Mouse (Mus musculus) forebrain, embryonic 11.5 days (tissue): ENCODE results near the gene Lats2. TPM values are rescaled to one million over a fixed set of nuclear protein-coding genes. Genes with fewer than 3 reads are reported as not detected.

Source experiments
- ATAC-seq: fragments of 200-750 bp; cut with Nextera tagmentation; replicated peaks from 2 replicates; pipeline ENCODE4 v1.8.0; 2017; ENCODE audit warnings: moderate TSS enrichment; ENCODE audit not compliant: low FRiP score
- DNase-seq: peaks from one replicate; pipeline ENCODE4 v3.0.0-alpha.2; 2017; ENCODE audit warnings: low spot score
- H3K27ac ChIP-seq: fragments of 300-500 bp; sonication (generic); 2 replicates; pipeline ENCODE4 v1.5.1; 2014; ENCODE audit warnings: low read depth, low read length
- H3K27me3 ChIP-seq: fragments of 300-500 bp; sonication (generic); 2 replicates; pipeline ENCODE4 v1.6.1; 2014; ENCODE audit warnings: mild to moderate bottlenecking, low read length, mixed read lengths; ENCODE audit not compliant: control insufficient read depth, insufficient read depth
- H3K36me3 ChIP-seq: fragments of 300-500 bp; sonication (generic); 2 replicates; pipeline ENCODE4 v1.6.1; 2014; ENCODE audit warnings: mild to moderate bottlenecking, low read length, moderate library complexity, mixed read lengths; ENCODE audit not compliant: control insufficient read depth, insufficient read depth
- H3K4me1 ChIP-seq: fragments of 300-500 bp; sonication (generic); replicated peaks from 2 replicates; pipeline ENCODE4 v1.6.1; 2014; ENCODE audit warnings: low read length, mixed read lengths; ENCODE audit not compliant: control insufficient read depth, insufficient read depth
- H3K4me2 ChIP-seq: fragments of 300-500 bp; sonication (generic); 2 replicates; pipeline ENCODE4 v1.6.1; 2014; ENCODE audit warnings: low read depth, mild to moderate bottlenecking, low read length, moderate library complexity, mixed read lengths; ENCODE audit not compliant: severe bottlenecking
- H3K4me3 ChIP-seq: fragments of 300-500 bp; sonication (generic); 2 replicates; pipeline ENCODE4 v1.5.1; 2014; ENCODE audit warnings: low read depth, low read length
- H3K9ac ChIP-seq: fragments of 300-500 bp; sonication (generic); 2 replicates; pipeline ENCODE4 v1.6.1; 2014; ENCODE audit warnings: low read length
- H3K9me3 ChIP-seq: fragments of 300-500 bp; sonication (generic); 2 replicates; pipeline ENCODE4 v1.6.1; 2016; ENCODE audit warnings: low read length, mixed read lengths; ENCODE audit not compliant: control insufficient read depth
- WGBS: fragments of 180-500 bp; shearing (Covaris S2); extraction: QIAGEN DNeasy Blood & Tissue Kit; methylation state at CpG from one replicate; pipeline ENCODE4 v1.1.7; 2014; 5-methylcytosine and 5-hydroxymethylcytosine counted together
- polyA plus RNA-seq: library from polyadenylated mRNA; unstranded; fragments of >200 nt; fragmentation: Nextera tagmentation; extraction: Ambion mirVana; gene quantifications from 2 replicates; pipeline ENCODE4 v1.2.1, GENCODE M21; 2014

Gene Lats2
- polyA plus RNA-seq, 1 experiment from 2014 or later, result 16.6 TPM

- DNase-seq (peak; percentile 40), ATAC-seq (no peak)
- H3K4me2 ChIP-seq, result no peak overlapping the region
- WGBS, result 63% methylated on average over 5 of the region's 5 CpGs
- H3K9ac ChIP-seq, result no peak overlapping the region
- no peak overlapping the region for H3K4me3 ChIP-seq
- no peak overlapping the region for H3K27ac ChIP-seq
- no peaks in the 10 kb centered on the region for H3K9me3 ChIP-seq
- H3K4me1 ChIP-seq, result peaks cover 2% of the 10 kb centered on the region; the same call in 1 of the 2 replicates
- no peaks in the 10 kb centered on the region; the same call in 1 of the 2 replicates for H3K36me3 ChIP-seq
- no peaks in the 10 kb centered on the region for H3K27me3 ChIP-seq
Observed at GRCm38 (mm10) chr14:57729975-57730499, 28.2 kb downstream of the Lats2 start.

GRCm38 (mm10) chr14:57729364-57729763 is 28.8 kb downstream of the Lats2 start:
- DNase-seq (no peak), ATAC-seq (no peak)
- 90% methylated on average over 8 of the region's 8 CpGs for WGBS
- Histone ChIP-seq H3K36me3 (no peaks in the 10 kb centered on the region; the same call in 1 of the 2 replicates), H3K4me1 (peaks cover 2% of the 10 kb centered on the region; the same call in 1 of the 2 replicates), H3K27me3 (no peaks in the 10 kb centered on the region), H3K27ac (no peak overlapping the region), H3K4me3 (no peak overlapping the region), H3K9ac (no peak overlapping the region), H3K9me3 (no peaks in the 10 kb centered on the region), H3K4me2 (no peak overlapping the region)

GRCm38 (mm10) chr14:57726172-57726571 is 32.0 kb downstream of the Lats2 start:
- no peaks in the 10 kb centered on the region for H3K9me3 ChIP-seq
- no peaks in the 10 kb centered on the region for H3K27me3 ChIP-seq
- no peak overlapping the region for H3K27ac ChIP-seq
- no peak for ATAC-seq
- H3K9ac ChIP-seq, result no peak overlapping the region
- H3K4me3 ChIP-seq, result no peak overlapping the region
- H3K4me1 ChIP-seq, result no peaks in the 10 kb centered on the region
- no peak overlapping the region for H3K4me2 ChIP-seq
- no peak for DNase-seq
- 73% methylated on average over 8 of the region's 8 CpGs for WGBS
- no peaks in the 10 kb centered on the region; the same call in 1 of the 2 replicates for H3K36me3 ChIP-seq

- H3K9me3 ChIP-seq, result no peaks in the 10 kb centered on the region
- DNase-seq, result no peak
- 91% methylated on average over 4 of the region's 4 CpGs for WGBS
- no peak overlapping the region for H3K4me2 ChIP-seq
- no peaks in the 10 kb centered on the region for H3K27me3 ChIP-seq
- H3K27ac ChIP-seq, result no peak overlapping the region
- H3K4me1 ChIP-seq, result no peaks in the 10 kb centered on the region
- no peak overlapping the region for H3K9ac ChIP-seq
- ATAC-seq, result no peak
- H3K36me3 ChIP-seq, result no peaks in the 10 kb centered on the region; the same call in 1 of the 2 replicates
- H3K4me3 ChIP-seq, result no peak overlapping the region
Observed at GRCm38 (mm10) chr14:57724473-57724872, 33.7 kb downstream of the Lats2 start.

- 95% methylated on average over 4 of the region's 4 CpGs for WGBS
- no peaks in the 10 kb centered on the region; the same call in 1 of the 2 replicates for H3K36me3 ChIP-seq
- ATAC-seq, result no peak
Observed at GRCm38 (mm10) chr14:57718245-57718644, 39.9 kb downstream of the Lats2 start.

GRCm38 (mm10) chr14:57716601-57717245 is 41.5 kb downstream of the Lats2 start:
- Histone ChIP-seq H3K27me3 (no peaks in the 10 kb centered on the region), H3K9me3 (no peaks in the 10 kb centered on the region), H3K36me3 (no peaks in the 10 kb centered on the region; the same call in 1 of the 2 replicates), H3K4me1 (peaks cover 3% of the 10 kb centered on the region; the same call in 1 of the 2 replicates), H3K4me3 (no peak overlapping the region), H3K4me2 (no peak overlapping the region), H3K27ac (no peak overlapping the region), H3K9ac (no peak overlapping the region)
- WGBS, result 51% methylated on average over 4 of the region's 4 CpGs
- ATAC-seq, result no peak
- DNase-seq, result no peak

More at GRCm38 (mm10) chr14:57718245-57718644, 39.9 kb downstream of the Lats2 start:
- no peaks in the 10 kb centered on the region for H3K9me3 ChIP-seq
- DNase-seq, result no peak
- no peak overlapping the region for H3K27ac ChIP-seq
- H3K4me1 ChIP-seq, result peaks cover 3% of the 10 kb centered on the region; the same call in 1 of the 2 replicates
- H3K27me3 ChIP-seq, result no peaks in the 10 kb centered on the region
- H3K4me2 ChIP-seq, result no peak overlapping the region
- no peak overlapping the region for H3K9ac ChIP-seq
- H3K4me3 ChIP-seq, result no peak overlapping the region

- no peak overlapping the region for H3K9ac ChIP-seq
- no peaks in the 10 kb centered on the region for H3K27me3 ChIP-seq
- H3K4me3 ChIP-seq, result no peak overlapping the region
- H3K9me3 ChIP-seq, result no peaks in the 10 kb centered on the region
- no peak overlapping the region for H3K27ac ChIP-seq
- ATAC-seq, result no peak
- no peak for DNase-seq
- 88% methylated on average over 1 of the region's 1 CpGs for WGBS
- H3K4me2 ChIP-seq, result no peak overlapping the region
- no peaks in the 10 kb centered on the region; the same call in 1 of the 2 replicates for H3K36me3 ChIP-seq
- peaks cover 10% of the 10 kb centered on the region for H3K4me1 ChIP-seq
Observed at GRCm38 (mm10) chr14:57712884-57713283, 45.3 kb downstream of the Lats2 start.

GRCm38 (mm10) chr14:57711059-57711458 is 47.1 kb downstream of the Lats2 start:
- Histone ChIP-seq H3K36me3 (no peaks in the 10 kb centered on the region), H3K9me3 (no peaks in the 10 kb centered on the region), H3K4me1 (peaks cover 17% of the 10 kb centered on the region), H3K4me3 (no peak overlapping the region), H3K9ac (no peak overlapping the region), H3K27me3 (no peaks in the 10 kb centered on the region), H3K4me2 (no peak overlapping the region), H3K27ac (no peak overlapping the region)
- ATAC-seq (no peak), DNase-seq (no peak)
- WGBS, result 92% methylated on average over 6 of the region's 6 CpGs

- 19% methylated on average over 10 of the region's 10 CpGs for WGBS
- ATAC-seq (peak; percentile 55), DNase-seq (peak; percentile 55)
- Histone ChIP-seq H3K4me1 (peaks cover 17% of the 10 kb centered on the region), H3K27ac (no peak overlapping the region), H3K9ac (no peak overlapping the region), H3K4me2 (no peak overlapping the region), H3K27me3 (no peaks in the 10 kb centered on the region), H3K4me3 (no peak overlapping the region), H3K36me3 (no peaks in the 10 kb centered on the region), H3K9me3 (no peaks in the 10 kb centered on the region)
Observed at GRCm38 (mm10) chr14:57709171-57709570, 49.0 kb downstream of the Lats2 start.
